Mouse (Mus musculus) forebrain, embryonic 10.5 days (tissue): ENCODE measurements around the gene Lama2. TPM values are rescaled to one million over a fixed set of nuclear protein-coding genes. Genes with fewer than 3 reads are reported as not detected.

Experiments
- DNase-seq: peaks from one replicate; pipeline ENCODE4 v3.0.0-alpha.2; 2017; ENCODE audit warnings: low spot score; ENCODE audit errors: extremely low spot score
- H3K27ac ChIP-seq: fragments of 300-500 bp; sonication (generic); 2 replicates; pipeline ENCODE4 v1.5.1; 2016; ENCODE audit warnings: mild to moderate bottlenecking
- H3K27me3 ChIP-seq: fragments of 300-500 bp; sonication (generic); 2 replicates; pipeline ENCODE4 v1.6.1; 2016; ENCODE audit warnings: mild to moderate bottlenecking; ENCODE audit not compliant: poor library complexity, severe bottlenecking
- H3K36me3 ChIP-seq: fragments of 300-500 bp; sonication (generic); replicated peaks from 2 replicates; pipeline ENCODE4 v1.6.1; 2016; ENCODE audit warnings: mild to moderate bottlenecking, moderate library complexity
- H3K4me1 ChIP-seq: fragments of 300-500 bp; sonication (generic); 2 replicates; pipeline ENCODE4 v1.6.1; 2016
- H3K4me3 ChIP-seq: fragments of 300-500 bp; sonication (generic); 2 replicates; pipeline ENCODE4 v1.5.1; 2016; ENCODE audit warnings: mild to moderate bottlenecking, moderate library complexity
- H3K9me3 ChIP-seq: fragments of 300-500 bp; sonication (generic); 2 replicates; pipeline ENCODE4 v1.6.1; 2016; ENCODE audit warnings: mild to moderate bottlenecking, moderate library complexity
- WGBS: fragments of 180-500 bp; shearing (Covaris S2); methylation state at CpG from one replicate; pipeline ENCODE4 v1.1.7; 2016; 5-methylcytosine and 5-hydroxymethylcytosine counted together
- polyA plus RNA-seq: library from polyadenylated mRNA; unstranded; fragments of >200 nt; fragmentation: Nextera tagmentation; extraction: Ambion mirVana; gene quantifications from 2 replicates; pipeline ENCODE4 v1.2.1, GENCODE M21; 2016

Lama2 gene
- polyA plus RNA-seq, 1 experiment from 2014 or later, result 5.4 TPM

DNA sequence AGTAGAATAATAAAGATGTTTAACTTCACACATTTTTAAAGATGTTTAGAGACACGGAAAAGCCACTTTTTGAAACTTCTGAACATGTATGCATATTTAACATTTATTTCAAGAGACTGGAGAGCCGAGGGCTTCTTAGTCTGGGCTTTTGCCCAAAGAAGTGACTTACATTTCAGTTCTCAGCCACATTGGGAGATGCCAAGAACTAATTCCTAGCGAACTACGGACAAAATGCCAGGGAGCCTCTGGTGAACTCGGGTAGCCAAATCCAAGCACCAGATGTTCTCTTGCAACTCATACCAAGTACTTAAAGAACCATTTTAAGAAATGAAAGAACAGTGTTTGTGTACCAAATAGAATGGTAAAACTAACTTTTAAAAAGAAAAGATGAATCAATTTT lies 495.8 kb downstream of the Lama2 start:
- no peak overlapping the region for H3K4me3 ChIP-seq
- H3K4me1 ChIP-seq, result no peaks in the 10 kb centered on the region
- H3K9me3 ChIP-seq, result no peaks in the 10 kb centered on the region
- 86% methylated on average over 5 of the region's 5 CpGs for WGBS
- H3K27ac ChIP-seq, result no peak overlapping the region
- no peak for DNase-seq
- H3K36me3 ChIP-seq, result no peaks in the 10 kb centered on the region
- no peaks in the 10 kb centered on the region for H3K27me3 ChIP-seq

DNA sequence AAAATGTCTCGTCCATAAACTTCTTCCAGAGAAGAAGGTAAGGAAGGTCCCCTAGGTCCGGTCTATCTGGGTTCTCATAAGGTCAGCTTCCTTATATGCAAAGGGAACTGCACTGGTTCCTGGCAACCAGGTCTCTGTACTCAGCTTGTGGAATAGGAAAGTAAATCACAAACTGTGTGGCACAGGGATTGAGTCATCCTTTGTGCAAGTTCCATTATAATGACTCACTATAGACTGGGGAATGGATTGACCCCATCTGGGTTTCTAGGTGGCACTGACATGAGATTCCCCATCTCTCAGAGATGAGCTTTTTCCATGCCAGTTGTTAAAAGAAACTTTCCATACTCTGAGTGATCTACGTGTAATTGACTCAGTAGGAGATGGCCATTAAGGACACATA lies 501.7 kb downstream of the Lama2 start:
- Histone ChIP-seq H3K27ac (no peak overlapping the region), H3K36me3 (no peaks in the 10 kb centered on the region), H3K4me1 (no peaks in the 10 kb centered on the region), H3K4me3 (no peak overlapping the region), H3K27me3 (no peaks in the 10 kb centered on the region), H3K9me3 (no peaks in the 10 kb centered on the region)
- DNase-seq, result no peak
- WGBS, result 86% methylated on average over 3 of the region's 3 CpGs

DNA sequence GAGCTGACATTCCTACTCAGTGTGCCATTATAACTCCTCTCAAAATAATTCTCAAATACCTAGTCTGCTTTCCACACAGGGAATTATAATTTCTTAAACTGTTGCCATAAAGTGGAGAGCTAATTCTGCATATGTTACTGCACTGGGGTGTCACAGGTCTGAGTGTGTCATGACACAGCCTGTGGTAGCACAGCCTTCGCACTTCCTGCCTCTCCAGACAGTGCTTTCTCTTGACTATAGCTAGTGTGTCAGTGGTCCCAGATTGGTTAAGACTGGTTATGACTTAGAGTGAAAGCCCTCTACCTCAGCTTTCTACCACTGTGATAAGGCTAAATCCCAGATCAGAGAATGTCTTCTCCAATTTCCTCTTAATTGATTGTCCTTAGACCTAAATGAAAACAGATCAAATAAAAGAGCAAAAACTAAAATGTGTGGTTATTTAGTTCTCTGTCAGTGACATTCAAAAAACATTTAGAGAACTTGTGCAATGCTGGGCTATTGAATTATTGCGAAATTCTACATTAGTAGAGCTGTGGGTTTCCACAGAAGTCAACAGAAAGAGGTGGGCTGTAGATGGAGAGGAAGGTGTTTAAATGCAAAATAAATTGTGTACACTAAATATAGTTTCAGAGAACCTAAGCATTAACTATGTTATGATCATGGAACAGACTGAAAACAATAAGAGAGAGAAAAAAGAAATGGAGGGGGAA lies 502.5 kb downstream of the Lama2 start:
- WGBS, result 87% methylated on average over 2 of the region's 2 CpGs
- DNase-seq, result no peak
- Histone ChIP-seq H3K27ac (no peak overlapping the region), H3K4me3 (no peak overlapping the region), H3K4me1 (no peaks in the 10 kb centered on the region), H3K9me3 (no peaks in the 10 kb centered on the region), H3K27me3 (no peaks in the 10 kb centered on the region), H3K36me3 (no peaks in the 10 kb centered on the region)

DNA sequence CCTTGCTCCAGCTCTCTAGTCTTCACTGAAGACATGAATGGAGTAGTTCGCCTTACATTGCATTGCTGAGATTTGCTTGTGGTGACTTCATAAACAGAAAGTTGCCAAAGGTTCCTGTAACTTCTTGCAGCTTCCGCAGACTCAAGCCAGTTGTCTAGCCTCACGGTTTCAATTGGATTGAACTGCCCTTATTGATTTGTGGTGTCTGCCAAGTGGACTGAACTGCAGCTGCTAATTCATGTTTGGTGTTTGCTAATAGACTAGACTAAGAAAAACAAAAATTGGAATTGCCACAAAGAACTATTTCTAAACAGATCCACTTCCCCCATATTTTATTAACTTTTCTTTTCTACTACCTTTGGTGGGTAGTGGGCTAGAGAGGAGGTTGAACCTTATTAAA lies 505.4 kb downstream of the Lama2 start:
- 93% methylated on average over 3 of the region's 3 CpGs for WGBS
- Histone ChIP-seq H3K27me3 (no peaks in the 10 kb centered on the region), H3K36me3 (no peaks in the 10 kb centered on the region), H3K4me3 (no peak overlapping the region), H3K27ac (no peak overlapping the region), H3K9me3 (no peaks in the 10 kb centered on the region), H3K4me1 (no peaks in the 10 kb centered on the region)
- no peak for DNase-seq

DNA sequence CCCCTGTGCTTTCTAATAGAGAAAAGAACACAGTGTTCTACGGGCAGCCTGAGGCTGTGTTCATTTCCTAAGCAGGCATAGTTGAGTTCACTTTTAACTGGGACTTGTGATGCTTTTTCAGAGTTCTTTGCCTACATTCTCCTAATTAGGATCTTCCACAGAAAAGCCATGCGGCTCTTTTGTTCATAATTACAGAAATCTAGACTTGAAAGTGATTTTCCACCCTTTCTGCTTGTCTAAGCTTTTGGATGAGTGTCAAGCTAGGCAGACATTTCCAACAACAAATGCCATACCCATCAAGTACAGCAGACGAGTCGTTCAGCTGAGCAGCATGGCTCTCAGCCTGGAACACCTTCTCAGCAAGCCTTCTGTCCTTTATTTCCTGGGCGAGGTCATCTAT lies 515.7 kb downstream of the Lama2 start:
- no peak overlapping the region for H3K27ac ChIP-seq
- no peak overlapping the region for H3K4me3 ChIP-seq
- DNase-seq, result no peak
- no peaks in the 10 kb centered on the region for H3K36me3 ChIP-seq
- no peaks in the 10 kb centered on the region for H3K27me3 ChIP-seq
- WGBS, result 78% methylated on average over 5 of the region's 5 CpGs
- H3K9me3 ChIP-seq, result no peaks in the 10 kb centered on the region
- no peaks in the 10 kb centered on the region for H3K4me1 ChIP-seq

DNA sequence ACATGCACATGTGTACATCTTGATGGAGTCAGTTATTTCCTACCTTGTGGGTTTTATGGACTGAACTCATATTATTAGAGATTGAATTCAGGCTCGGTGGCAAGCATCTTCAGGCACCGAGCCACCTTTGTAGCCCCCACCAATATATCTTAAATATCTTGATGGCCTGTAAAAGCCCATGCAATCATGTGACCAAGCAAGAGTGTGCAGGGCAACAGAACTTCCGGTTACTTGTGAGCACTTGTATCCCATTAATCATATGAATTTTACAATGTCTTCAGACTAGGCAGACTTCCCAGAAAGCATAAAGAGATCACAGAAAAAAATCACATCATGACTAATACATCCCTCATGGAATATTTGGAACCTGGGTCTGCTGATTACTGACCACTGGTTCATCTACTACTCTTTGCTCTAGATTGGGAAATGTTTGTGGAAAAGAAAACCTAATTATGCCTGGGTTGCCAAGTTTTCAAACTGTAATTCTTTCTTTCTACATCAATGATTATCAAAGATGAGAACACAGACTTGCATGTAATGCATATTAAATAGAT lies 517.7 kb downstream of the Lama2 start:
- no peak for DNase-seq
- Histone ChIP-seq H3K9me3 (no peaks in the 10 kb centered on the region), H3K27me3 (no peaks in the 10 kb centered on the region), H3K4me3 (no peak overlapping the region), H3K27ac (no peak overlapping the region), H3K36me3 (no peaks in the 10 kb centered on the region), H3K4me1 (no peaks in the 10 kb centered on the region)
- 90% methylated on average over 3 of the region's 3 CpGs for WGBS

DNA sequence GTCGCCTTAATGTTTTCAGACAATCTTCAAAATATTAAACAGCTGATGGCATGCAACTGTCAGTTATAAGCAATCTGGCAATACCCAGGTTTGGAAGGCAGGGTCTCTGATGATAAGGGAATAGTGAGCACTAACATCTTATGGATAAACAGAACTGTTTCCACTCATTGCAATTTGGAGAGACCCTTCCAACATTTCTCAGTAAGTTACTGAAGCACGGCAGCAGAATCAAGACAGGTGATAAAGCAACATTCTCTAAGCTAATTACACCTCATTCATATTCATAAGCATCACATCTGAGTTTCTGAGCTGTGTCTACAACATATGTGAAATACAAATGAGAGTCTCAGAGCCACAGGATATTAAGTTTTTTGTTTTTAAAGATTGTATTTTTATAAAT lies 542.4 kb downstream of the Lama2 start:
- Histone ChIP-seq H3K4me1 (no peaks in the 10 kb centered on the region), H3K27me3 (no peaks in the 10 kb centered on the region), H3K9me3 (no peaks in the 10 kb centered on the region), H3K4me3 (no peak overlapping the region), H3K27ac (no peak overlapping the region), H3K36me3 (no peaks in the 10 kb centered on the region)
- DNase-seq, result no peak
- 91% methylated on average over 2 of the region's 2 CpGs for WGBS

DNA sequence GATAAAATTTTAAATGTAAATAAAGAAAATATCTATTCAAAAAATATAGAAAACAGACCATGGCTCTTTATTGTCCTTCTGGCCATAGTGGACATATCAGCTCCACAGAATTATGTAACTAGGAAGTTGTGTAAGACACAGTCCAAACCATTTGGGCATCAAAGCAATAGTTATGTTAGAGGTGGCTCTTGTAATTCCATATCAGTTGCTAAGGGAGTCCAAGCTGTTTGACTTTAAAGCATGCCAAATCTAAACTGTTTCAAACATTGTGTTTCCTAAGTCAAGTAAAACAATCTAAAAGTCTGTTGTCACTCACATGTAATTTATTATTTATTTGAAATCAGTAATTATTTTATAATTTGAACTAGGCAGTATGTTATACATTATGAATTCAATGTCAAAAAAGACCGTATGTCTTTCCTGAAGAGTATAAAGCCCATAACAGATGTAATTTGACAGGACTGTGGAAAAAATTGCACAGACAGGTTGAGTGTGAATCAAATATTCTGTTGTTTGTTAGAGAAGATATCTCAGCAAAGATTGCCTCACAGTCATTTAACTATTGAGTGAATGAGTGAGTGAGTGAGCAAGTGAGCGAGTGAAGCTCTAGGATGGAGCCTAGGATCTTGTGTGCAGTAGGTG lies 550.6 kb downstream of the Lama2 start:
- WGBS, result 87% methylated on average over 2 of the region's 2 CpGs
- H3K27ac ChIP-seq, result no peak overlapping the region
- DNase-seq, result no peak
- no peaks in the 10 kb centered on the region for H3K9me3 ChIP-seq
- no peaks in the 10 kb centered on the region for H3K36me3 ChIP-seq
- no peaks in the 10 kb centered on the region for H3K4me1 ChIP-seq
- no peaks in the 10 kb centered on the region for H3K27me3 ChIP-seq
- H3K4me3 ChIP-seq, result no peak overlapping the region

DNA sequence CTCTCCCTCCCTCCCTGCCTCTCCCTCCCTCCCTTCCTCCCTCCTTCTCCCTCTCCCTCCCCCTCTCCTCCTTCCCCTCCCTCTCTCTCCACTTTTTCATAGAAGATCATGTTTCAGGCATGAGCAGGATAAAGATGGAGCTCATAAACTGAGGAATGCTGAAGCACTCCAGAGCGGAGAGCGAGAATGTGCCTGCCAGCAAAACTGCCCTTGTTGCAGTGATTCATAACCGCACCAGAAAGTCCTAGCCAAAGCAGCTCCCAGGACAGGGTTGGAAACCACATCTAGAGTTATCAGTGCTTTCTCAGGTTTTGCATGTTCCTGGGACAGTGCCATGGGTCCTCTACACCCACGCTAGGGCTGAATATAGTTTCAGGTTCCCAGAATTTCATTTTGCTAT lies 555.9 kb downstream of the Lama2 start:
- H3K27me3 ChIP-seq, result no peaks in the 10 kb centered on the region
- 79% methylated on average over 4 of the region's 4 CpGs for WGBS

DNA sequence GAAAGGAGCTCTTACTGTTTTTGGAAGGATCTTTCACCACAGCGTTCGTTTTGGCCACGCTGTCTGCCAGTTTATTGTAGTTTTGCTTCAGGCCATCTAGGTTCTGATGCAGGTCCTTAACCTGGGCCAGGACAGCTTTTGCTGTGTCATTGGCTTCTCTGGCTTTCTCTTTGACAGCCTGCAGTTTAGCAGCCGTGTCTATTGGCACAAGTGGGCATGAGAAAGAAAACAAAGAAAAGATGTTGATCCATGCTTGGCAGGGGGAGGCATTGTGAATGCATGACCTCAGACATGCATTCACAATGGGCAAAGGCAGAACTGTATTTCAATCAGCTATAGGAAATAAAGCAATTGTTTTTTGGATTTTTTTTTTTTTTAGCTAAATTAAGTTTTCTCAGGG lies 565.1 kb downstream of the Lama2 start:
- no peak for DNase-seq
- H3K36me3 ChIP-seq, result no peaks in the 10 kb centered on the region
- 69% methylated on average over 4 of the region's 4 CpGs for WGBS
- H3K27me3 ChIP-seq, result no peaks in the 10 kb centered on the region
- peaks cover 4% of the 10 kb centered on the region; the same call in 1 of the 2 replicates for H3K4me1 ChIP-seq
- H3K9me3 ChIP-seq, result no peaks in the 10 kb centered on the region
- no peak overlapping the region for H3K27ac ChIP-seq
- no peak overlapping the region for H3K4me3 ChIP-seq

More for the DNA sequence above, 555.9 kb downstream of the Lama2 start:
- no peak overlapping the region for H3K27ac ChIP-seq
- DNase-seq, result no peak
- 0 out of 2 replicates have a peak, but pooled peaks cover 5% of the 10 kb centered on the region for H3K4me1 ChIP-seq
- no peaks in the 10 kb centered on the region for H3K36me3 ChIP-seq
- no peak overlapping the region for H3K4me3 ChIP-seq
- no peaks in the 10 kb centered on the region for H3K9me3 ChIP-seq

DNA sequence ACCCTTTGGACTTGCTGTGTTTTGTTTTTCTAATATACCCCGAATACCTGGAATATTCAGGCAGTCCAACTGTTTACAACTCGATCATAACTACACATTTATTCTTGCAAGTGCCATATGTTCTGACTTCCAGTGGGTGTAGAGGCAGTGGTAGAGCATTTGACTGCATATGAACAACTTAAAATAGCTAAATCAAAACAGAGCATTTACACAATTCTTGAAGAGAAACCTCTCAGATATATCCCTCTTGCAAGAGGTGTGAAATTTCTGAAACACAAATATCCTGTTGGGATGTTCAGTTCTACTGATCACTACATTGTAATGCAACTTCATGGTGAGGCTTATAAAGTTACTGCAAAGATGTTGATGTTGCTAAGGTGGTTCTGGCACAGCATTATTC lies 572.4 kb downstream of the Lama2 start:
- no peaks in the 10 kb centered on the region for H3K36me3 ChIP-seq
- 94% methylated on average over 2 of the region's 2 CpGs for WGBS

DNA sequence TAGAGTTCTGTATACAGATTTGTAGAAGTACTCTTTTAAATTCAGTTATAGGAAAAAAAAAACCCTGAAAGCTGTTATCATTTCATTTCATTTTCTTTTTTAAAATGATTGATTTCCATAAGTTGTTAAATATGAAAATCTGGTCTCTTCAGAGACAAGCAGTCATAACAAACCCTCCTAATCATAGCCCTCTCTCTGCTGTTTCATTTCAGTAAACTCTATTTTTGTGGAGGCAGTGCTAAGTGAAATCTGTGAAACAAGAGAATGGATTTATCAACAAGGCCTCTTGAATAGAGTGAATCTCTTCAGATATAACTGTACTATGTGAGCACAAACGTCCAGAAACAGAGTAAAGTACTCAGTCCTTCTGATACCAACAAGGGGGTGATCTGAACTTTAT lies 577.7 kb downstream of the Lama2 start:
- Histone ChIP-seq H3K4me1 (no peaks in the 10 kb centered on the region), H3K27me3 (no peaks in the 10 kb centered on the region), H3K36me3 (no peaks in the 10 kb centered on the region), H3K4me3 (no peak overlapping the region), H3K9me3 (no peaks in the 10 kb centered on the region), H3K27ac (no peak overlapping the region)
- no peak for DNase-seq
- 68% methylated on average over 1 of the region's 1 CpGs for WGBS

More for the DNA sequence above, 572.4 kb downstream of the Lama2 start:
- Histone ChIP-seq H3K27me3 (no peaks in the 10 kb centered on the region), H3K27ac (no peak overlapping the region), H3K9me3 (no peaks in the 10 kb centered on the region), H3K4me1 (no peaks in the 10 kb centered on the region), H3K4me3 (no peak overlapping the region)
- no peak for DNase-seq

DNA sequence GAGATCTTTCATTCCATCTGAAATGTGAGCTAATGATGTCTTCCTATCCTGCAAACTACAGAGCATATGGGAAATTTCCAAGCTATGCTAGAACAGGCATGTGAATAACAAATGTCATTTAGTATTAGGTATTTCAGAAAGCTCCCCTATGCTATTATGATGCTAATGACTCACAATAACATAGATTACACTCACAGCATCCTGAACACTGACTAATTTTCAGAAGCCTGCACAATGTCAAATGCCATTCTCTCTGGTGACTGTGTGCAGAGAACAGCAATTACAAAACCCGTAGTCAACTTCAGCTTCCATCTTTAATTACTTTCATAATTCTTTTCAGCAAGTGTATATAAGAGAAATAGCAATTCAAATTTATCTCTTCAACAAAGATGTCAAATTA lies 596.9 kb downstream of the Lama2 start:
- no peaks in the 10 kb centered on the region for H3K4me1 ChIP-seq
- H3K9me3 ChIP-seq, result no peaks in the 10 kb centered on the region
- no peak for DNase-seq
- no peak overlapping the region for H3K27ac ChIP-seq
- no peaks in the 10 kb centered on the region for H3K27me3 ChIP-seq
- H3K4me3 ChIP-seq, result no peak overlapping the region
- 86% methylated on average over 1 of the region's 1 CpGs for WGBS
- no peaks in the 10 kb centered on the region for H3K36me3 ChIP-seq
